Mouse (Mus musculus) liver, embryonic 13.5 days (tissue): Measurements from ENCODE around the gene Hoxd10. TPM values are rescaled to one million over a fixed set of nuclear protein-coding genes. Genes with fewer than 3 reads are reported as not detected.
A peak's percentile ranks its signal among the peaks of the same experiment; 100 is the strongest.

Experiments used
- ATAC-seq: fragments of 200-750 bp; cut with Nextera tagmentation; 2 replicates; pipeline ENCODE4 v1.8.0; 2017; ENCODE audit warnings: low read depth, mild to moderate bottlenecking, moderate number of reproducible peaks, moderate library complexity
- DNase-seq: peaks from one replicate; pipeline ENCODE4 v3.0.0; 2022
- H3K27ac ChIP-seq: fragments of 300-500 bp; sonication (generic); 2 replicates; pipeline ENCODE4 v1.5.1; 2015; ENCODE audit warnings: moderate library complexity, mild to moderate bottlenecking, inconsistent platforms
- H3K27me3 ChIP-seq: fragments of 300-500 bp; sonication (generic); 2 replicates; pipeline ENCODE4 v1.6.1; 2015; ENCODE audit warnings: mild to moderate bottlenecking, inconsistent platforms
- H3K36me3 ChIP-seq: fragments of 300-500 bp; sonication (generic); 2 replicates; pipeline ENCODE4 v1.6.1; 2015; ENCODE audit warnings: mild to moderate bottlenecking, inconsistent platforms
- H3K4me1 ChIP-seq: fragments of 300-500 bp; sonication (generic); replicated peaks from 2 replicates; pipeline ENCODE4 v1.6.1; 2015; ENCODE audit warnings: inconsistent platforms
- H3K4me2 ChIP-seq: fragments of 300-500 bp; sonication (generic); 2 replicates; pipeline ENCODE4 v1.6.1; 2015; ENCODE audit warnings: inconsistent platforms, mild to moderate bottlenecking, moderate library complexity
- H3K4me3 ChIP-seq: fragments of 300-500 bp; sonication (generic); replicated peaks from 2 replicates; pipeline ENCODE4 v1.5.1; 2015; ENCODE audit warnings: mild to moderate bottlenecking, inconsistent platforms
- H3K9ac ChIP-seq: fragments of 300-500 bp; sonication (generic); 2 replicates; pipeline ENCODE4 v1.6.1; 2015; ENCODE audit warnings: mild to moderate bottlenecking, inconsistent platforms
- H3K9me3 ChIP-seq: fragments of 300-500 bp; sonication (generic); replicated peaks from 2 replicates; pipeline ENCODE4 v1.6.1; 2016; ENCODE audit warnings: inconsistent platforms
- WGBS: fragments of 180-500 bp; shearing (Covaris S2); methylation state at CpG from one replicate; pipeline ENCODE4 v1.1.7; 2015; ENCODE audit not compliant: insufficient replicate concordance; 5-methylcytosine and 5-hydroxymethylcytosine counted together
- microRNA counts: library from miRNA; unstranded; fragments of <30 nt; microRNA quantifications from one replicate; lab custom pipeline; 2016
- microRNA-seq: library from miRNA; unstranded; fragments of <30 nt; microRNA quantifications from one replicate; pipeline ENCODE4, GENCODE M21; 2016
- polyA plus RNA-seq: library from polyadenylated mRNA; unstranded; fragments of >200 nt; fragmentation: Nextera tagmentation; extraction: Ambion mirVana; gene quantifications from 2 replicates; pipeline ENCODE4 v1.2.1, GENCODE M21; 2015

Hoxd10 gene
- polyA plus RNA-seq, 1 experiment from 2014 or later = not detected

- no peaks in the 10 kb centered on the region for H3K36me3 ChIP-seq
- no peak overlapping the region for H3K4me2 ChIP-seq
- no peak overlapping the region for H3K9ac ChIP-seq
- H3K4me3 ChIP-seq = no peak overlapping the region
- ATAC-seq (no peak), DNase-seq (no peak)
- no peaks in the 10 kb centered on the region for H3K9me3 ChIP-seq
- H3K27me3 ChIP-seq = peaks cover 98% of the 10 kb centered on the region
- H3K4me1 ChIP-seq = no peaks in the 10 kb centered on the region
- no peak overlapping the region for H3K27ac ChIP-seq
- 2% methylated on average over 20 of the region's 20 CpGs for WGBS
Observed at GRCm38 (mm10) chr2:74738623-74739475, 47.1 kb downstream of the Hoxd10 start.

- Histone ChIP-seq H3K4me1 (no peaks in the 10 kb centered on the region), H3K27ac (no peak overlapping the region), H3K9ac (no peak overlapping the region), H3K36me3 (no peaks in the 10 kb centered on the region), H3K27me3 (peaks cover 98% of the 10 kb centered on the region), H3K4me2 (no peak overlapping the region), H3K9me3 (no peaks in the 10 kb centered on the region), H3K4me3 (no peak overlapping the region)
- 20% methylated on average over 2 of the region's 2 CpGs for WGBS
- ATAC-seq (no peak), DNase-seq (no peak)
Observed at GRCm38 (mm10) chr2:74739476-74739800, 47.7 kb downstream of the Hoxd10 start.

GRCm38 (mm10) chr2:74739869-74740268 lies 48.1 kb downstream of the Hoxd10 start:
- Histone ChIP-seq H3K4me1 (no peaks in the 10 kb centered on the region), H3K9me3 (no peaks in the 10 kb centered on the region), H3K27ac (no peak overlapping the region), H3K27me3 (peaks cover 98% of the 10 kb centered on the region), H3K9ac (no peak overlapping the region), H3K4me2 (no peak overlapping the region), H3K36me3 (no peaks in the 10 kb centered on the region), H3K4me3 (no peak overlapping the region)
- DNase-seq (no peak), ATAC-seq (no peak)
- 8% methylated on average over 14 of the region's 14 CpGs for WGBS

GRCm38 (mm10) chr2:74740311-74741091 lies 48.8 kb downstream of the Hoxd10 start:
- H3K27ac ChIP-seq = no peak overlapping the region
- H3K9me3 ChIP-seq = no peaks in the 10 kb centered on the region
- H3K9ac ChIP-seq = no peak overlapping the region
- no peaks in the 10 kb centered on the region for H3K36me3 ChIP-seq
- ATAC-seq = no peak
- H3K4me3 ChIP-seq = no peak overlapping the region
- no peak for DNase-seq
- 3% methylated on average over 43 of the region's 43 CpGs for WGBS
- H3K27me3 ChIP-seq = peaks cover 98% of the 10 kb centered on the region
- no peak overlapping the region for H3K4me2 ChIP-seq
- no peaks in the 10 kb centered on the region for H3K4me1 ChIP-seq

GRCm38 (mm10) chr2:74741252-74741978 lies 49.7 kb downstream of the Hoxd10 start:
- ATAC-seq = no peak
- H3K4me2 ChIP-seq = no peak overlapping the region
- H3K4me3 ChIP-seq = no peak overlapping the region
- 38% methylated on average over 2 of the region's 3 CpGs for WGBS
- no peaks in the 10 kb centered on the region for H3K9me3 ChIP-seq
- H3K9ac ChIP-seq = no peak overlapping the region
- no peaks in the 10 kb centered on the region for H3K4me1 ChIP-seq
- no peaks in the 10 kb centered on the region for H3K36me3 ChIP-seq
- DNase-seq = no peak
- peaks cover 98% of the 10 kb centered on the region for H3K27me3 ChIP-seq
- no peak overlapping the region for H3K27ac ChIP-seq

- Histone ChIP-seq H3K4me1 (no peaks in the 10 kb centered on the region), H3K9me3 (no peaks in the 10 kb centered on the region), H3K9ac (no peak overlapping the region), H3K4me3 (no peak overlapping the region), H3K27me3 (peaks cover 98% of the 10 kb centered on the region), H3K27ac (no peak overlapping the region), H3K36me3 (no peaks in the 10 kb centered on the region), H3K4me2 (no peak overlapping the region)
- DNase-seq (no peak), ATAC-seq (no peak)
Observed at GRCm38 (mm10) chr2:74741979-74742277, 50.2 kb downstream of the Hoxd10 start.

MicroRNAs encoded within 50 kb of the gene (microRNA counts, 519-probe panel; counts per million panel counts)
- 114 counts per million for microRNA mmu-miR-10b (lab: Ali Mortazavi, UCI)

Small RNA genes within 50 kb of the gene (microRNA-seq; reads per million reads assigned to microRNA genes)
- not detected for gene Gm44463
- gene Mir10b = 1,741 reads per million, percentile 81 among the genes with 10 or more reads in this experiment

Other genes starting within 250 kb of the Hoxd10 start
- gene Lnpk, start 112.5 kb upstream of the Hoxd10 start, polyA plus RNA-seq = 21.5 and 28.8 TPM in 2 replicates
- gene Evx2, start 32.4 kb upstream of the Hoxd10 start, polyA plus RNA-seq = not detected in 2 replicates
- not detected in 2 replicates for gene Hoxd13, start 23.6 kb upstream of the Hoxd10 start, polyA plus RNA-seq
- not detected in 2 replicates for gene Hoxd12, start 16.9 kb upstream of the Hoxd10 start, polyA plus RNA-seq
- not detected in 2 replicates for gene Hoxd11, start 12.4 kb upstream of the Hoxd10 start, polyA plus RNA-seq
- gene Hoxd9, start 5.8 kb downstream of the Hoxd10 start, polyA plus RNA-seq = not detected in 2 replicates
- 0.08 and 0.10 TPM in 2 replicates for gene Hoxd8, start 12.7 kb downstream of the Hoxd10 start, polyA plus RNA-seq
- 0.10 and 0.16 TPM in 2 replicates for gene Hoxd3, start 20.0 kb downstream of the Hoxd10 start, polyA plus RNA-seq
- not detected in 2 replicates for gene Hoxd4, start 20.0 kb downstream of the Hoxd10 start, polyA plus RNA-seq
- gene Gm28230, start 34.8 kb downstream of the Hoxd10 start, polyA plus RNA-seq = not detected in 2 replicates
- gene Hoxd1, start 71.1 kb downstream of the Hoxd10 start, polyA plus RNA-seq = not detected in 2 replicates
- gene Mtx2, start 133.9 kb downstream of the Hoxd10 start, polyA plus RNA-seq = 74.4 and 78.7 TPM in 2 replicates